Mouse (Mus musculus): ENCODE measurements around the gene Zdhhc14.

Gene Zdhhc14

GRCm38 (mm10) chr17:5747539-5748500, 255.5 kb downstream of the Zdhhc14 start:
- no peak for DNase-seq

DNA sequence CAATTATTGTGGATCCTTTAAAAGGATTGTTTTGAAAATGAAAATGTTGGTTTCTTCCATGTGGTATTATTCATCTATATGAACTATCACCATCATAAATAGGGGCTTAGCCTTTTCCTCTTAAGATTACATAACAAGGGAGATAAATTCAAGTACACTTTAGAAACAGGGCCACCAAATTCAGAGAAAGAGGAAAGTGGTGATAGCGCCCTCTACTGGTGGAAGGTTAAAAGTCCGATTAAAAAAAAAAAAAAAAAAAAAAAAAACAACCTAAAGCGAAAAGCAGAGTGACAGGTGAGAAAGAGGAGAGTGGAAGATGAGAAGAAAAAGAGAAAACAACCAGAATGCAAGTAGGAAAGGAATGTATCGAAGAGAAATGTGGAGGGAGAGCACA, 256.1 kb downstream of the Zdhhc14 start:
- peak; percentile 37 for DNase-seq

DNA sequence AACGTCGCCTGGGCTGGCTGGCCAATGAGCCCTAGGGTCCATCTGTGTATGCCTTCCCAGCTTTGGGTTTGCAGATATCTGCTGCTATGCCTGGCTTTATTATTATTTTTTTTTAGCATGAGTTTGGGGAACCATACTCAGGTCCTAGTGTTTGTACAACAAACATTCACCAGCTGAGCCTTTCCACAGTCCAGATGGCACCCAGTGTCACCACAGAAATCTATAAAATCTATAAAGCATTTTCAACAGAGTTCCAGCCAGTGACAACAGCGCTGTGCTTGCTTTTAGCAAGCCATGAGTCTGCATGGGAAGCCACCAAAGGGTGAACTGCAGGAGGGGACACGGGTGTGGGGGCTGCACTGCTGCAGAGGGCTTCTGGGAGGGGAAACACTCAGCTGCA, 257.9 kb downstream of the Zdhhc14 start:
- no peak for DNase-seq

DNA sequence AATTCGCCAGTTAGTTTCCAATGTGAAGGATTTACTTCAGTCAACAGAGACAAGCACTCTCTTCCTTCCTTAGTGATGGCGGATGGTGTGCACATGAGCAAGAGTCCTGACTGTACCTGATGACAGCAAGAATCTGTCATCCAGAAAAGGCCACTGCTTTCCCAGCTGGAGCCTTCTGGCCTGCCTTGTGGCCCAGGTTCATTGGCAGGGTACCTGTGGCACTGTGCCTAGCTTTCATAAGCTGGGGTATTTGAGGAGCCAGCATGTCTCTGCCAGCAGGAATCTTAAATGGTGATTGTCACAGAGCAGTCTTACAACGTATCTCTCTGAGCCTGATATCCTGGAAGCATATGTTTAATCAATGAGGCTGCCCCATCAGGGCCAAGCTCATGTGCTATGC, 258.7 kb downstream of the Zdhhc14 start:
- no peak for DNase-seq

DNA sequence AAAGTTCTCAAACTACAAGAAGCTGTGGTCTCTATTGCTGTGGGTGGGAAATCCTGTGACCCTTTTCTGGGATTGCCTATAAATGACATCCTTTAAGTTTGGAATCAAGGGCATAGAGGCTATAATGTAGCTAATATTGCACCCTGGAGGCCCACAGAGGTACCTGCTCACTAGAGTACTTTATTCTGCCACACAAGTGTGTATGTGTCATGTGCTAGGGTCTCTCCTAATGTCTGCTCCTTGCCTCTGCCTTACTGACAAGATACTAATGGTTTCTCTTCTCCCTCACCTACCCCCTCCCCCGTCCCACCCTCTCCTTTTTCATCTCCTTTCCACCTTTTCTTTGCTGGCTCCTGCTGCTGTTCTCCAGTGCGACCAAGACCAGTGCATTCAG, 260.0 kb downstream of the Zdhhc14 start:
- DNase-seq: no peak

DNA sequence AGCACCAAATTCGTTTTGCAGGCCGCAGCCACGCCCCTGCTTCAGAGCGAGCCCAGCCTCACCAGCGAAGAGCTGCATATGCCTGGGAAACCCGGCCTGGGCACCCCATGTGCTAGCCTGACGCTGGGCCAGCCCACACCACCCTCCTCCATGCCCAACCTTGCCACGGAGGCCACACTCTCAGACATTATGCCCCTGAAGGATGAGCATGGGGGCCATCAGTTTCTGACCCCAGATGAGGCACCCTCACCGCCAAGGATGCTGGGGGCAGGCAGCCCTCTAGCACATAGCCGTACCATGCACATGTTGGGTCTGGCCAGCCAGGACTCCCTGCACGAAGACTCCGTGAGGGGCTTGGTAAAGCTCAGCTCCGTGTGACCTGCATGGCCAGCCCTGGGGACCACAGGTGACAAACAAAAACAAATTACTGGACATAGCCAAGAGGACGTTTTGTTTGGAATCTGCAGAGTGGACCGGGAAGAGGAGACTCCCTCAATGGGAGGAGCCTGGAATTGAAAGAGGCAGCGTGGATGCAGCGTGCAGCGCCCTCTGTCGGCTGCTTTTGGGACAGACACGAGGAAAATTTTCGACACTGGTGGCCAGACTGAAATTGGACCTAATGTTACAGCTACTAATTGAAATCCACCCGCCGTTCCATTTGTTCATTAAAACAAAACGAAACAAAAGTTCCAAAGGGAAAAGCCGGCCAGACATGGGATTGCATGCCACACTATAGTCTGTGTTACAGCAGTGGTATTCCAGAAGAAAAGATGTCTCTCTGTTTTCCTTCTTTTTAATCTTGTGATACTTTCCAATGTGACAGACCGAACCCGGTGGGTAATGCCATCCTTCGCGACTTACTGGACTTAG, 260.6 kb downstream of the Zdhhc14 start:
- DNase-seq: peak; percentile 49

DNA sequence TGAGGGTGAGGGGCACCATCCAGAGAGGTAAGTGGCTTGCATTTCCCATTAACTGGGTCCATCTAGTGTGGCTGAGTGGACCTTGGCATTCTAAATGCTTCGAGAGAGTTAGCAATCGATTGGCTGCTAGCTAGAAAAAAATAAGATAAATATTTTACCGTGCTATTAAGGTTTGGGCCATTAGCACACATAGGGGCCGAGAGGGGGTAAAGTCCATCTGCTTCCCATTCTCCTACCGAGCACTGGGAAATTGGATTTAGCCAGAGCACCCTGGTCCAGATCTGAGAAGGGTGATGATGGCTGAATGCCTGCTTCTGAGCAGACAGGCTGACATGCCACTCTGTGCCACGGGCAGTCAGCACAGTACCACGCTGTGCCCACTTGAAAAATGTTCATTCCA, 263.1 kb downstream of the Zdhhc14 start:
- DNase-seq: no peak

GRCm38 (mm10) chr17:5756065-5756464, 263.7 kb downstream of the Zdhhc14 start:
- peak; percentile 43 for DNase-seq

DNA sequence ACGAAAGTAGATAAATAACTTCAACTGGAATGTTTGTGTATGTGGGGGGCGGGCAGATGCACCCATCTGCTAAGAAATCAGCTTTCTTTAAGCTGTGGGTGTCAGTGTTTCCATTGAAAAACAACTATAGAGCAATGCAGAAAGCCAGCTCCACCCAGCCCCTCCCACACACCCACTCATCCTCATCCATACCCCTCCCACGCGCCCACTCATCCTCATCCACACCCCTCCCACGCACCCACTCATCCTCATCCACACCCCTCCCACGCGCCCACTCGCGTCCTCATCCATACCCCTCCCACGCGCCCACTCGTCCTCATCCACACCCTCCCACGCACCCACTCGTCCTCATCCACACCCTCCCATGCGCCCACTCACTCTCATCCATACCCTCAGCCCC, 264.5 kb downstream of the Zdhhc14 start:
- no peak for DNase-seq

GRCm38 (mm10) chr17:5763768-5764167, 271.4 kb downstream of the Zdhhc14 start:
- no peak for DNase-seq

DNA sequence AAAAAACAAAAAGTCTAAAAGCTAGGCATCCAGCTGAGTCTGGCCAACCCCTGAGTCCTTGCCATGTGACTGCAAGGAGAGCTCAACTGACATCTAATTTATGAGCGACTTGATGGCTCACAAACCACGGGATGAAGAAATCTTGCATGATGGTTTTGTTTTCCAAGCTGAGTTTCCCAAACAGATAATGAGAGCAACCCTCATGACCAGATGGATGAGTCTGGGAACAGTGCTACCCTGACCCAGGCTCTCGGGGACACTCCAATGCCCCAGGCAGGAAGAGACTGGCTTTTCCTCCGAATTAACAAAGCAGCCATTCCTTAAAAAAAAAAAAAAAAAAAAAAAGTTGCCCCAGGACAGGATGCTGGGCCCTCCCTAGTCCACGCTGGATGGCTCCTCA, 271.9 kb downstream of the Zdhhc14 start:
- DNase-seq: no peak

DNA sequence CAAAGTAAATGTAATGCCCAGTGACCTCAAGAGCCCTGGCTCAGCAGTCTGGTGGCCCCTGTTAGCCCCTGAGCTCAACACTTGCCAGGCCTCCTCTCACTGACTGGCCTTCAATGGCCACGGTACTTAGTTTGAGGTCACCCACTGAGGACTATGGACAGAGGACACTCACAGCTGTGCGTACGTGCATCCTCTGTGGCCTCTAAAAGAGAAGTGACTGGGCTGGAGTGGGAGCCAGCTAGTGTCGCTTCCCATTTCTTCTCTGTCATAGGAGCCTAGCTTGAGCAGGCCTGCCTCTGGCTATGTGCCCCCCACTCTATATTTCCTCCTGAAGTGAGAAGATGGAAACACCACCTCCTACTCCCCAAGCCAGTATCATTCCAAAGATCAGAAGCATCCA, 273.4 kb downstream of the Zdhhc14 start:
- DNase-seq: no peak

DNA sequence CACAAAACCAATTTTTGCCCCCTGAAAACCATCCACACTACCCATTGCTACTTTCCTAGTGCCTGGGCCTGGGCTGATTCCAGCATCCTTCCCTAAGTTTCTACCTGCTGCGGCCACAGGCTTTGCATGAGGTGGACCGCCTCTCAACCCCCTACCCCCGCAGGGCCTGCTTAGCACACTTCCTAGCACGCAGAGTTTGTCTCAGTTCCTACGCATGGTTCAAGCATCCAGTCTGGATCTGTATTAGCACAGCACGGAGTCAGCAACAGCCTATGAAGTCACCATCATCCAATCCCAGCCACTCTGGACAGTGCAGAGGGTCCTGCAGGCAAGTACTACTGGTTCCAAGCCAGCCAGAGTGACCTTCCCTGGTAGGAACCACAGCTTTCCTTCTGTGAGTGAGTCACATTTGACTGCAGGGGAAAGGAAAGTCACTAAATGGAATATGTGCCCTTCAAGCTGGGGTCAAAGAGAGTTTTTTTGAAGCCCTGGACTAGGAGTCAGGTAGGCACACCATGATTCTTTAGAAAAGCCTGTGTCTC, 275.9 kb downstream of the Zdhhc14 start:
- DNase-seq: no peak

- peak; percentile 50 for DNase-seq
Observed at GRCm38 (mm10) chr17:5768810-5769520, 276.6 kb downstream of the Zdhhc14 start.

GRCm38 (mm10) chr17:5769776-5770175, 277.4 kb downstream of the Zdhhc14 start:
- DNase-seq: no peak

DNA sequence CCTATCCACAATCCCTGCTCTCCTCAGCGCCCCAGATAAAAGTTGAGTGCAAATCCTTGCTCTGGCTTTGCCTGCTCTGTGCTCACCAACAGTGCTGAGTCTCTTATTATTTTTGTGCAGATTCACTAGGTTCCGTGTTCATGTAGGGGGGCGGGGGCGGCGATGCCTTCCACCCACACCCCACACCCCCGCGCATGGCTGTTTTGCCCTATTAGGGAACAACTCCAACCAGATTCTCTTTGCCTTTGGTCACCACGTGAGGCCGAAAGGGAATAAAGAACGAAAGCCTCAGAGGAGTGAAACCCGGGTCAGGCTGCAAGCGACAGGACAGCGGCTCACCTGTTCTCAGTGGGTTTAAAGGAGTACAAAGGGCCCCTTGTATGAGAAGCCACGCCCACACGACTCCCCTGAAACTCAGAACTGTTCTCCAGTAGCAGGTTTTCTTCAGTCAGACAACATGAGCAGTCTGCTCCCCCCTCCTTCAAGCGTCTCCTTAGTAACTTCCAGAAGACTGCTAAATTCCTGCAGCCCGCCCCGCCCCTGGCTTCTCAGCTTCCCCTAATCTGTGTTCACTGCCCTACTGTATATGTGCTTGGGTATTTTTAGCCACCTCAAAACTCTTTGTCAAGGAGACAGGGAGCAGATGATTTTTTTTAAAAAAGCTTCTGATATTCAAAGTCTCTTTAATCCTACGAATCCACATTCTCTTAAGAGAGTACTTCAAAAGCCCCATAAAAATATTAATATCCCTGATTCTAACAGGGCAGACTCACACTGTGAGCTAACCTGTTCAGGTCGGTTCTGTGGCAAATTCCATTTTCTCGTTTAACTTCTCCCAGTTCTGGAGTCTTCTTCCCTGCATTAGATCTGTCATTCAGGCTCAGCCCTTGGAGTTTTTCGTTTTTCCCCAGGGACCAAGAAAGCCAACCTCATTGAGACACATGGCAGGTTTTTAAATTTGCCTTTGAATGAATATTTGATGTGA, 278.2 kb downstream of the Zdhhc14 start:
- DNase-seq: peak; percentile 54

- DNase-seq: no peak
Observed at GRCm38 (mm10) chr17:5780213-5780975, 288.0 kb downstream of the Zdhhc14 start.

DNA sequence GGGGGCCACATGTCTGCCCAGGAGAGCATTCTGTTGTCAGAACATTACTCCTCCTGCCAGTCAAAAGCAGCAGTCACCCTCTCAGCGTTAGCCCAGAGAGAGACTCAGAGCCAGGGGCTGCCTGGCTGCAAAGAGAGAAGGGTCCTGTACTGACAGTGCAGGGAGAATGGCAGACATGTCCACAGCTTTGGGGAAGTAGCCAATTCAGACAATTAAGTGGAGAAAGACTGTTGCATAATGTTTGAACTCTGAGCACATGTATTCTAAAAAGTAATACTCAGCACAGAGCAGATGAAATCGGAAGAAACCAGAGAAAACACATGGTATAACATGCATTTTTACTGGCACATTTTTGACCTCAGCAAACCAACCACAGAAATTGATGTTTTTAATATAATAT, 292.9 kb downstream of the Zdhhc14 start:
- no peak for DNase-seq

GRCm38 (mm10) chr17:5792164-5792791, 299.9 kb downstream of the Zdhhc14 start:
- no peak for DNase-seq

DNA sequence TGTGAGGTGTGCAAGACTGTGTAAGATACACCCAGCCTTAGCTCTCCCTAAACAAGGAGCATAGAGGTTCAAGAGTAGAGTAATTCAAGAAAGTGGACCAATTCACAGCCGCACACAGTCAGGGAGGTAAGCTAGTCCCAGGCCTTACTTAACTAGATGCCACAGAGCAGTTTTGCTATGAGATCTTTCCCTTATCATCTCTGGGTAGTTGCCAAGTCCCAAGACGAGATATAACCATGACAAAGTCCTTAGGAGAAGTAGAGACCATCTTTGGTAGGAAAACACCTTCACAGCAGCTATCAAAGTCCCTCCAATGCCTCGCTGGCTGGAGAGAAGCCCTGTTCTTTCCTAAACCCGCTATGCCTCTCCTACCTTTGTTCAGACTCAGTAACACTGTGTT, 301.2 kb downstream of the Zdhhc14 start:
- no peak for DNase-seq
